Mouse (Mus musculus) NIH3T3 (cell line): Measurements from ENCODE around the gene Zw10.

Source experiments
- DNase-seq: peaks from one replicate; pipeline ENCODE4 v3.0.0-alpha.2; 2012; ENCODE audit warnings: low read depth

The Zw10 gene

GRCm38 (mm10) chr9:49055333-49056205 lies at the start of gene Zw10:
TSS of gene Zw10 (plus strand) at chr9:49055613.
- DNase-seq: peak; percentile 95

DNA sequence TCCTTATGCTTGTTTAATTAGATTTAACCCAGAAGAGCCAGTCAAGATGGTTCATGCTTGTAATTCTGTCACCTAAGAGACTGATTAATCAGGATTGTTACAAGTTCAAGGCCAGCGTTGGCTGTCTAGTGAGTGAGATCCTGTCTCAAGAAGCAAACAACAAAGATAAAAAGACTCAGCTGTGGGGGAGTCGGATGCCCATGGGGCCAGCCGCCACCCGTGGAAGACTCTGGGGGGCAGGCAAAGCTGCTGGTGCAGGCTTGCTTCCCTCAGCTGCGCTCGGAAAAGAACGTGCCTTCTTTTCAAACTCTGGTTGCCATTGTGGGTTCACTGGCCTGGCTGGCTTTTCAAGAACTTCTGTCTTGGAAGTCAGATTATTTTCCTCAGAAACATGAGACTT lies 39.6 kb upstream of the Zw10 start:
- no peak for DNase-seq

- no peak for DNase-seq
Observed at GRCm38 (mm10) chr9:49021289-49021688, 34.1 kb upstream of the Zw10 start.

DNA sequence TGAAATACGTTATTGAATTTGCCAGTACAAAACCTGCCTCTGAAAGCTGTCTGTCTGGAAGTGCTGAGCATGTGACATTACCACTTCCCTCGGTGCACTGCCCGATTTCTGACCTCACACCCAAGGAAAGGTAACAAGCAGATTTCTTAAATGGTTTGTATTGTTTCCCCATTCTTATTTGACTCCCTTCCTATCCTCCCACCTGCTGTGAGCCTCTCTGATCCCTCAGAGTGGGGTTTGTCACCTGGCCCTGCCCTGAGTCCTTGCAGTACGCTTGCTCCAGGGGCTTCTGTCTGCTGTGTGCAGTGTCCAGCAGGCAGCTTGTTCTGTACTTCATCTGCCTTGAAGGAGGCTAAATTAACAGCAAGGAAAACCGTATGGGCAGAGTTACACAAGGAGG lies 31.5 kb upstream of the Zw10 start:
- DNase-seq: no peak

DNA sequence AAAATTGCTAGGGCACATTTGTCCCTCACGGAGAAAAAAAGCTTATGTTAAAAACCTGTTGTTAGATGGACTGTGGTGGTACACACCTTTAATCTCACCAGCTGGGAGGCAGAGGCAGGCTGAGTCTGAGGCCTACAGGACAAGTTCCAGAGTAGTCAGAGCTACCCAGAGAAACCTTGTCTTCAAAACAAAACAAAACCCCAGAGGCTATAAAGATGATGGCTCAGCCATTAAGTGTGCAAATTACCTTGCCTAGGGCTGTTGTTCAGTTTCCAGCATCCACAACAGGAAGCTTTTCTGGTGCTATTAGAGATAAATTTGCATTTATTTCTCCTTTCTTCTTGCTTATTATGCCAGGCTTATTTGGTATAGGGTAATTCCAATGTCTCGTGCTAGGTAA lies 30.9 kb upstream of the Zw10 start:
- DNase-seq: no peak

- peak; percentile 59 for DNase-seq
Observed at GRCm38 (mm10) chr9:49034764-49035163, 20.6 kb upstream of the Zw10 start.

GRCm38 (mm10) chr9:49050901-49051300 lies 4.5 kb upstream of the Zw10 start:
- no peak for DNase-seq

- peak; percentile 76 for DNase-seq
Observed at GRCm38 (mm10) chr9:49051349-49051748, 4.1 kb upstream of the Zw10 start.

GRCm38 (mm10) chr9:49054028-49054427 lies 1.4 kb upstream of the Zw10 start:
- no peak for DNase-seq

- no peak for DNase-seq
Observed at GRCm38 (mm10) chr9:49076847-49077246, 21.4 kb downstream of the Zw10 start.

GRCm38 (mm10) chr9:49081107-49081506 lies 25.7 kb downstream of the Zw10 start, which contains the start of gene Tmprss5:
TSS of gene Tmprss5 (plus strand) at chr9:49081260.
- no peak for DNase-seq

GRCm38 (mm10) chr9:49081561-49081960 lies 26.1 kb downstream of the Zw10 start:
- DNase-seq: peak; percentile 74

DNA sequence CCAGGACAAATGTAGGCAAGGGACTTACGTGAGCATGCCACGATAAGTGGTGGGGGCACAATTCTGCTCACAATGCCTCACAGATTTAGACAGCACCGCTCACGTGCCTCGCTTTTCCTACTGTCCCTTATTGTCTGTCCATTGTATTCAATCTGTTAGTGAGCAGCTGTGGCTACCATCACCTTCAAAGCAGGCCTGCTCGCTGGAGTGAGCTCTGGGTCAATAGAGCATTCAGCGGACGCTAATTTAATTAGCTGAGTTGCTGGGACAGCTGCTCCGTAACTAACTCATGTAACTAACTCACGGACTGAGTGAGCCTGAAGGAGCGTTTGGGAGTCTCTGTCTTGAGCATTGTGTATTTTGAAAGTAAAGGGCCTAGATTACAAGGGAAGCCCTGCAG lies 31.9 kb downstream of the Zw10 start:
- no peak for DNase-seq

DNA sequence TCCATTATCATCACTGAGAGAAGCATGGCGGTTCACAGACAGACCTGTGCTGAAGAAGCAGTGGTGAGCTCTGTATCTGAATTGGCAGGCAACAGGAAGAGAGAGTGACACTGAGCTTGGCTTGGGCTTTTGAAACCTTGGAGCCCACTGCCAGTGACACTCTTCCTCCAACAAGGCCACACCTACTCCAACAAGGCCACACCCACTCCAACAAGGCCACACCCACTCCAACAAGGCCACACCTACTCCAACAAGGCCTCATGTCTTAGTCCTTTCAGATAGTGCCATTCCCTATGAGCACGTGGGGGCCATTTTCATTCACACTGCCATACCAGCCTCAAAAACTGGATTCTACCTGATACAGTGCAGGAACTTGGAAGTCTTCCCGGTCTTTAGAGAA lies 43.5 kb downstream of the Zw10 start:
- DNase-seq: no peak

- DNase-seq: no peak
Observed at GRCm38 (mm10) chr9:49102328-49102727, 46.9 kb downstream of the Zw10 start.

GRCm38 (mm10) chr9:49109101-49109500 lies 53.7 kb downstream of the Zw10 start:
- DNase-seq: no peak

DNA sequence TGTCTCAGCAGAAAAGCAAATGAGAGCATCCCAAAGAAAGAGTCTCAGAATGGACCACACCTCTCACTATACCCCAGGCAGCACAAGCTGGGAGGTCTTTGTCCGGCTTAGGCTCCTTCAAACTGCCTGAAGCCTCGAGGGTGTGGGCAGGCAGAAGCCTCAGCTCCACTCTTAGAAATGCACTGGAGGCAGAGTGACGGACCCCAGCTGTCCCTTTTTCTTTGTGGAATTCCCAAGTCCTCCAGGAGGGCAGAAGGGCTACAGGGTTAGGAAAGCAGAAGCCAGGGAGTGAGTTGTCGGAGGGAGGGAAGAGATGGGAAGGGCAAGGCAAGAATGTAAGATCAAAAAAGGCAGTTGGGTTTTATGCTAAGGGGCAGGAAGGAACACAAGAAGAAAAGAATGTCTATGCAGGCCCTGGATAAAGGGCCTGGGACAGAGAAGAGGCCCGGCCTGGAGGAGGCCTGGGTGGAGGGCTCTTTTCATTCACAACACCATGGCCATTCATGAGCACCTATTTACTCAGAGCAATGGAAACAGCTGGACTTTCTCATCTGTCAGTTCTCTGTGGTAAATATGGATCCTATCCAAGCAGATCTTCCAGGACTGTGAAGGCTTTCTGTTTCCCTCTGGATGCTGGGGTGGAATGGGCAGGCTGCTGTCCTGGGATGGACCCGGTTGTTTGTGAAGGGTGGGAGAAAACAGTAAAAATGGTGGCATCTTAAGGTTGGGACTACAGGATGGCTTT lies 55.2 kb downstream of the Zw10 start:
- no peak for DNase-seq

- no peak for DNase-seq
Observed at GRCm38 (mm10) chr9:49111296-49111695, 55.9 kb downstream of the Zw10 start.

DNA sequence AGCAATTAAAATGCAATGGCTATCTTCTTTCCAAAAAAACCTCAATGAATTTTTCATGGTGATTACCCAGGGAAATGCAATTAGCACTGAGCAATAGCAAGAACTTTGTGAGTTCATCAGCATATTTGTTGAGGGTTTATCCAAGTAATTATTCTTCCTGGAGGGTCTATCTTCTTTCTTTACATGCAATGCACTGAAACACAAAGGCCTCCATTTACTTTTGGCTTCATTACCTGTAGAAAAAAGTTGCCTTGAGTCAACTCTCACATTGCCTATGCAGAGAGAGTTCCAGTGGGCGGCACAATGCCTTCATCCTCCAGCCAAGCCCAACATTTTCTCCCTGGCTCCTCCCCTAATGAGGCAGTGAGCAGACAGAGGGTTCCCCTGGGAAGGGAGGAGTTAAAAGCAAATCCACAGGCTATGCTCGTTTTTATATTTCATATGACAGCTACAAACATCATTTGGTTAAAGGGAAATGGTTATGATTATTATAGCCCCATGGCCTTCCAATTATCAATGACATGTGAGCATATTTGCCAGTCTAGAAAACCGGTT lies 62.9 kb downstream of the Zw10 start:
- DNase-seq: no peak

DNA sequence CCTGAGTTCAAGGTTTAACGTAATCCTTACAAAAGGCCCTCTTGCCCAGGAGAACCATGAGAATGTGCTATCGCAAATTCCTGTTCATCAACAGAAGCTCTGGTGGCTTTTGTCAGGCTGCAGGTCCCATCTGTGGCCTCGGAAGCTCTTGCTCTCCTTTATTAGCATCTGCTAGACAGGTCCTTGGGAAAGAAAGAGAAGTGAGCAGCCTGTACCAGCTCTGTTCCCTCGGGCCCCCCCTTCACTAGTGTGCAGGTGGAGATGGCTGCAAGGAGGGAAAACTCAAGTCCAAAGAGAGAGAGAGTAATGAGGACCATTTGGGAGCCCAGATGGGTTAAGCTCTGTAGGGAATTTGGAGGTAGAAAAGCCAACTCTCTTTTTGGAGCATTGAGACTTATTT lies 64.3 kb downstream of the Zw10 start:
- no peak for DNase-seq

- no peak for DNase-seq
Observed at GRCm38 (mm10) chr9:49125706-49126105, 70.3 kb downstream of the Zw10 start.
